Mouse (Mus musculus) hindbrain, embryonic 10.5 days (tissue): ENCODE measurements around the gene Cntrl. TPM values are rescaled to one million over a fixed set of nuclear protein-coding genes. Genes with fewer than 3 reads are reported as not detected.

Source experiments
- DNase-seq: peaks from one replicate; pipeline ENCODE4 v3.0.0-alpha.2; 2017; ENCODE audit warnings: low spot score
- H3K27ac ChIP-seq: fragments of 300-500 bp; sonication (generic); 2 replicates; pipeline ENCODE4 v1.5.1; 2016; ENCODE audit warnings: mild to moderate bottlenecking, moderate library complexity
- H3K27me3 ChIP-seq: fragments of 300-500 bp; sonication (generic); 2 replicates; pipeline ENCODE4 v1.6.1; 2016; ENCODE audit warnings: mild to moderate bottlenecking; ENCODE audit not compliant: poor library complexity, insufficient read depth, severe bottlenecking
- H3K36me3 ChIP-seq: fragments of 300-500 bp; sonication (generic); 2 replicates; pipeline ENCODE4 v1.6.1; 2016; ENCODE audit warnings: mild to moderate bottlenecking, moderate library complexity
- H3K4me1 ChIP-seq: fragments of 300-500 bp; sonication (generic); replicated peaks from 2 replicates; pipeline ENCODE4 v1.6.1; 2016; ENCODE audit warnings: mild to moderate bottlenecking
- H3K4me3 ChIP-seq: fragments of 300-500 bp; sonication (generic); 2 replicates; pipeline ENCODE4 v1.5.1; 2016; ENCODE audit warnings: mild to moderate bottlenecking, moderate library complexity
- H3K9me3 ChIP-seq: fragments of 300-500 bp; sonication (generic); 2 replicates; pipeline ENCODE4 v1.6.1; 2016; ENCODE audit warnings: mild to moderate bottlenecking, moderate library complexity
- WGBS: fragments of 180-500 bp; shearing (Covaris S2); methylation state at CpG from one replicate; pipeline ENCODE4 v1.1.7; 2016; 5-methylcytosine and 5-hydroxymethylcytosine counted together
- polyA plus RNA-seq: library from polyadenylated mRNA; unstranded; fragments of >200 nt; fragmentation: Nextera tagmentation; extraction: Ambion mirVana; gene quantifications from 2 replicates; pipeline ENCODE4 v1.2.1, GENCODE M21; 2016

Gene Cntrl
- polyA plus RNA-seq, 1 experiment from 2014 or later = 21.1 TPM

DNA sequence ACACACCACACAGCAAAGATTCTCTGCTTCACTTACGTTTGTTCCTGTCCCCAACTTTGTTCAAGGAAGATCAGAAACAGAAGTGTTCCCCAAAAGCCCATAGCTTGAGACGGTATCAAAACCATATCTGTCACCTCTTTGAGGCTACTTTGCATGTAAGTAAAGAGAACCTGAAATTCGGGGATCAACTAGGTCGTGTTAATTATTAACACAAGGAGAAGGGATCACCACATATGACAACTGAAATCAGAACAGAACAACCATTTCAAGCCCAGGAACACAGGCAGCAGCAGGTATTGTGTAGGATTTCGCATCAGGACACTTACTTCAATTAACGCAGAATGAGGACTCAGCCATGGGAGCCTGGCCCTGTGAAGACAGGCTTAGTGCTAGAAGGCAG lies 8.8 kb upstream of the Cntrl start:
- no peak for DNase-seq
- Histone ChIP-seq H3K4me3 (no peak overlapping the region), H3K36me3 (no peaks in the 10 kb centered on the region), H3K9me3 (no peaks in the 10 kb centered on the region), H3K27me3 (no peaks in the 10 kb centered on the region), H3K27ac (no peak overlapping the region), H3K4me1 (no peaks in the 10 kb centered on the region)
- 88% methylated on average over 6 of the region's 6 CpGs for WGBS

DNA sequence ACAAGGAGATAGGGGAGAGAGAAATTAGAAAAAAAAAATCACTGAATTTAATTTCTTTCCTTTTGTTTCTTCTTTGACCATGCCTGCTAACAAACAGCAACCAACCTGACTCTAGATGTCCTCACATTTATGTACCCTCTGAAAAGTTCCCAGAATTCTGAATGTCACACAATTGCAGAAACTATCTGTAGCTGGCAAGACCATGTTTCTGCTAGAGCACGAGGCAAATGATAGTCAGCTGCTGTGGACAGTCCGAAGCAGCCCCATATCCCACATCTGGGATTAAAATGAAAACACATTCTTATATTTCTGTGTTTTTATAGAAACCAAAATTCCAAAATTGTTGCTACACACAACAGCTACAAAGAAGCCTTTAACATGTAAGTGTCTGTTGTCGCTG lies 7.8 kb upstream of the Cntrl start, which contains the start of gene AI182371:
TSS of gene AI182371 (minus strand) at position 101 of the 400 bp plus-strand sequence.
- no peak for DNase-seq
- Histone ChIP-seq H3K4me3 (no peak within 1 kb of the TSS), H3K9me3 (no peaks in the 10 kb centered on the region), H3K4me1 (no peaks in the 10 kb centered on the region), H3K27me3 (no peaks in the 10 kb centered on the region), H3K36me3 (no peaks in the 10 kb centered on the region), H3K27ac (no peak within 1 kb of the TSS)
- WGBS = 90% methylated on average over 3 of the region's 3 CpGs

DNA sequence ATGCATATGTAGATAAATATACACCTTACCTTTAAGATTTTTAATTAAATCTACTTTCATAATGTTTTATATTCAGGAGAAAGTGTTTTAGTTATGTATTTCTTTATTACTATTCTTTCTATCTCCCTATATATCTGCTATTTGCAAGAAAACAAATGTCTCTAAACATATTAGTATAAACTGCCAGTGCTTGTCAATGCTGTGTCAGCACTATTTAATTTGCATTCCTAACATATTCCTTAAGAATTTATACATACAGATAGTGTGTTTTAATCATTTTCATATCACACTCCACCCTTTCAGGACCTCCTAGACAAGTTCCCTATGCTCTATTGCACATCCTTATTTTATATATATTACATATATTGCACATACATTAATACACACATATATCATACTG lies 6.5 kb upstream of the Cntrl start:
- H3K4me3 ChIP-seq = no peak overlapping the region
- H3K9me3 ChIP-seq = no peaks in the 10 kb centered on the region

DNA sequence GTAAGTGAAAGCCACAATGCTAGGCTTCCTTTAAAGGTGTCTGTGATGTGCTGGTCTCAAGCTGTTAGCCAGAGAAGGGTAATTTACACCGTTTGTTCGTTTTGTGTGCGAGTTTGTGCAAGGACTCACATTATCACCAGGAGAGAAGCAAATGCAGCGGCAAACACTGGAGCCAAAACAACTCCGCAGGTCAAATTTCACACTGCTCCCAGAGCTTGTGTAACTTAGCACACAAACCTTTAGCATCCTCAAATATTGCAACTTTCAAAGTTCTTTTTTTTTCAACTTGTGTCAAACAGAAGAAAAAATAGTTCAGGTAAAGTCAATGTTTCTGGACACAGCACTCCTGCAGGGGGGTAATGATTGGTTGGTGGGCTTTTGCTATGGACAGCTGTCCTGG lies 5.7 kb upstream of the Cntrl start:
- WGBS = 85% methylated on average over 5 of the region's 5 CpGs
- H3K27me3 ChIP-seq = no peaks in the 10 kb centered on the region
- H3K4me1 ChIP-seq = no peaks in the 10 kb centered on the region
- DNase-seq = no peak
- H3K4me3 ChIP-seq = no peak overlapping the region
- no peaks in the 10 kb centered on the region for H3K36me3 ChIP-seq
- no peaks in the 10 kb centered on the region for H3K9me3 ChIP-seq
- H3K27ac ChIP-seq = no peak overlapping the region

More for the DNA sequence above, 6.5 kb upstream of the Cntrl start:
- H3K36me3 ChIP-seq = no peaks in the 10 kb centered on the region
- no peaks in the 10 kb centered on the region for H3K27me3 ChIP-seq
- H3K4me1 ChIP-seq = no peaks in the 10 kb centered on the region
- H3K27ac ChIP-seq = no peak overlapping the region
- no peak for DNase-seq

DNA sequence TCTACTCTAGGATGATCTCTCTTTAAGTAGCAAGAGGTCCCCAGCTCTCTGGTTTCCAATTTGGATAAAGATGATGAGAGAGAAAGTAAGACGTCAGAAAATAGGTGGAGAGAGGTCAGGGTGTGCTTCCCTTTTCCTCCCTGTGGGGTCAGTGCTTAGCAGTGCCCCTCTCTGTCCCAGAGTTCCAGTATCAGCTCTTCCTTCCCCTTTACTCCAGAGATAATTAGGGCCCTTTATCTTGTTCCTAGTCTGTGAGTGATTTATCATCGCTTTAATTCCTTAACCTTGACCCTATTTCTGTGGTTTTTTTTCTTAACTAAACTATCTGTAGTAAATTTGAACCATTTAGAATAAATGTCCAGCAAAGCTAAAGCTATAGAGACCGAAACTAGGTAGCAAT lies 4.4 kb upstream of the Cntrl start:
- 65% methylated on average over 3 of the region's 3 CpGs for WGBS
- DNase-seq = no peak
- Histone ChIP-seq H3K27me3 (no peaks in the 10 kb centered on the region), H3K4me3 (no peak overlapping the region), H3K9me3 (no peaks in the 10 kb centered on the region), H3K4me1 (peaks cover 6% of the 10 kb centered on the region; the same call in 1 of the 2 replicates), H3K36me3 (no peaks in the 10 kb centered on the region), H3K27ac (no peak overlapping the region)

DNA sequence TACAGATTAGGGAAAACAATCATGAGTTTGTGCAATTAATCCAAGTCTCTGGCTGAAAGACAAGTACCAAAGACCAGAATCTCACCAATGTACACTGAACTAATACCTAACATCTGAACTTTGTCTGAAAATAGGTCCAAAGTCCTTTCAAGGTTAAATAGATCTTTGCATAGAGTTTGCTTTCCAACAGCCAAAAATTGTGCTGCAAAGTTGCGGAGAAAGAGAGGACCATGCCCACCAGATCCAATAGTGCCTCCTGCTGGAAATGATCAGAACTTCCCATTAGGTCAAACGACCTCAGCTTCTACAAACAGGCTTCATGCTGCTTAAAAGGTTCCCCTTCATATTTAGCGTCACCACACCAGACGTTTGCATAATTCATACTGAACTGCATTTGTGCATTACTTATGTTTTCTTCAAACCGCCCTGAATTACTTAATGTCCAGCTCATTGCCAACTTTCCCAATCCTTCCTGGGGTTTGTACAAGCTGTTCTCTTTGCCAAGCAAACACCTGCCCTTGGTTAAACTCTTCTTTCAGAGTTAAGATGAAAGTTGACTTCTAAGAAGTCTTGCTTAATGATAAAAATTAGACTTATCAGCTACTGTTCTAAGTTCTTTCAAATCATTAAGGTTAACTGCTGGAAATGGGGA lies 1.2 kb upstream of the Cntrl start:
- WGBS = 55% methylated on average over 5 of the region's 5 CpGs

DNA sequence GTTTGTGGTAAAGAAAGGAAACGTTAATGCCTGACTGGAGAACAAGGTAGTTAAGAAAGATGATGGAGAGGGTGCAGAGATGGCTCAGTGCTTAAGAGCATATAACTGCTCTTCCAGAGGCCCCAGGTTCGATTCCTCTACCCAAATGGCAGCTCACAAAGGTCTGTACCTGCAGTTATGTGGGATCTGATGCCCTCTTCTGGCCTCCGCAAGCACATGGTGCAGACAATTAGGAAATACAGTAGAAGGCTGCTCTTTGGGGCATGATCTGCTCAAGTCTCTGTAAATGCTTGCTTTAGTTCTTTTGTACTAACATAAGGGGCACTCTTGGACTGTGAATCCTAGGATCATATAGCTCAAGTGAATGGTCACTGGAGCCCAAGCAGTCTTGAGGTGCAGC lies 580 bp upstream of the Cntrl start:
- DNase-seq = peak; percentile 50
- Histone ChIP-seq H3K9me3 (no peaks in the 10 kb centered on the region), H3K36me3 (peaks cover 4% of the 10 kb centered on the region), H3K27ac (peak overlapping the region; percentile 95), H3K27me3 (no peaks in the 10 kb centered on the region), H3K4me3 (peak overlapping the region; percentile 92), H3K4me1 (peaks cover 13% of the 10 kb centered on the region)
- 31% methylated on average over 3 of the region's 3 CpGs for WGBS

More for the DNA sequence above, 1.2 kb upstream of the Cntrl start:
- H3K9me3 ChIP-seq = no peaks in the 10 kb centered on the region
- no peaks in the 10 kb centered on the region for H3K27me3 ChIP-seq
- DNase-seq = peak; percentile 7
- H3K4me3 ChIP-seq = no peak overlapping the region
- H3K27ac ChIP-seq = no peak overlapping the region
- peaks cover 13% of the 10 kb centered on the region for H3K4me1 ChIP-seq
- H3K36me3 ChIP-seq = no peaks in the 10 kb centered on the region

DNA sequence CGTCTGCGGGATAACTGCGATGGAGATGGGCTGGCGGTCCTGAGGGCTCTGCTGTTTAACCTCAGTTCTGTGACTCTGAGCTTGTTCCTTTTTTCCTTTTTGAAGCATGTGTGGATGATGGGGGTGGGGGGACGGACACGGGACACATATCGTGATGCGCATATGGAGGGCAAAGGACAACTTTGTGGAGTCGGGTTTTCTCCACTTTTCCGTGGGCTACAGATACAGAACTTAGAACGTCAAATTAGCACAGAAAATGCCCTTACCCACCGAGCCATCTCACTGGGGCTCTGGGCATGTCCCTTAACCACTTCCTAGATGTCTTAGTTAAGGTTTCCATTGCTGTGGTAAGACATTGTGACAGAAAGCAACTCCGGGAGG lies 622 bp downstream of the Cntrl start:
- peaks cover 13% of the 10 kb centered on the region for H3K4me1 ChIP-seq
- no peaks in the 10 kb centered on the region for H3K27me3 ChIP-seq
- no peaks in the 10 kb centered on the region for H3K9me3 ChIP-seq
- H3K4me3 ChIP-seq = peak overlapping the region; percentile 92
- H3K36me3 ChIP-seq = peaks cover 9% of the 10 kb centered on the region
- H3K27ac ChIP-seq = peak overlapping the region; percentile 95
- WGBS = 1% methylated on average over 13 of the region's 13 CpGs
- DNase-seq = no peak

DNA sequence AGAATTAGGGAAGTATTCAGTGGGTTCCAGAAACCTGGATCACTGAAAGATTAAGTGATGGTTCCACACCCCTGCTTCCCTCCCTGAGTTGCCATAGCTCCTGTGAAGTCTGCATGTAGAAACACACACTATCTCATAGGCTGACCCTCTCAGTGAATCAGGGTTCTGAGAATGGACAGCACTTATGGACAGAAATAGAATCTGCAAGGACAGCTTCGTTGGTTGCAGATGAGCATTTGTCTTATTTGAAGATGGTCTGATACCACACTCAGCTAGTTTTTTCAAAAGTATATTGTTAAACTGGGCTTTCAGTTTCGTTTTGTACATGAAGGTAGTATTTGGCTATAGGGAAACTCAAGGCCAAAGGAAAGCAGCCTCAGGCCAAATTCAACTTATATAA lies 1.2 kb downstream of the Cntrl start:
- DNase-seq = no peak
- peaks cover 13% of the 10 kb centered on the region for H3K4me1 ChIP-seq
- H3K36me3 ChIP-seq = peaks cover 15% of the 10 kb centered on the region
- H3K27ac ChIP-seq = no peak overlapping the region
- 87% methylated on average over 2 of the region's 2 CpGs for WGBS
- no peaks in the 10 kb centered on the region for H3K9me3 ChIP-seq
- no peaks in the 10 kb centered on the region for H3K27me3 ChIP-seq
- H3K4me3 ChIP-seq = 0 out of 2 replicates have a peak overlapping the region, but pooled peaks have one; percentile 92

DNA sequence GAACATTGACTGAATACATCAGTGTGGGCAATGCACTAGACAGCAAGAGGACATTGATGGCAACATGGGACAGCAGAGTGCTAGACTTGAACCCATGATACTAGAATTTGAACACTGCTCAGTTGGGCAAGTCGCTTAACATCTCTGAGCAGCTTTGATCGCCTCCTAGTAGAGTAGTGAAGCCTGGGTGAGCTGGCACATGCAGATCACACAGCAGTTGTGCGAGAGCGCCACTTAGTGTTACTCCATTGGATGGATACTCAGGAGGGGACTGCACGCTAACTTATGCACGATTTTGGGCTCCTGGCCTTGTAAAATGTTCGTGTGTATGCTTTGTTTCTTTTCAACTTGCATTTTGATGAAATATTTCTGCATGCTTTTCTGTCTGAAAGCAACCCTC lies 15.4 kb downstream of the Cntrl start:
- no peaks in the 10 kb centered on the region for H3K4me1 ChIP-seq
- no peaks in the 10 kb centered on the region for H3K27me3 ChIP-seq
- no peaks in the 10 kb centered on the region for H3K9me3 ChIP-seq
- H3K27ac ChIP-seq = no peak overlapping the region
- no peak overlapping the region for H3K4me3 ChIP-seq
- 77% methylated on average over 7 of the region's 7 CpGs for WGBS
- H3K36me3 ChIP-seq = peaks cover 47% of the 10 kb centered on the region
- DNase-seq = no peak

DNA sequence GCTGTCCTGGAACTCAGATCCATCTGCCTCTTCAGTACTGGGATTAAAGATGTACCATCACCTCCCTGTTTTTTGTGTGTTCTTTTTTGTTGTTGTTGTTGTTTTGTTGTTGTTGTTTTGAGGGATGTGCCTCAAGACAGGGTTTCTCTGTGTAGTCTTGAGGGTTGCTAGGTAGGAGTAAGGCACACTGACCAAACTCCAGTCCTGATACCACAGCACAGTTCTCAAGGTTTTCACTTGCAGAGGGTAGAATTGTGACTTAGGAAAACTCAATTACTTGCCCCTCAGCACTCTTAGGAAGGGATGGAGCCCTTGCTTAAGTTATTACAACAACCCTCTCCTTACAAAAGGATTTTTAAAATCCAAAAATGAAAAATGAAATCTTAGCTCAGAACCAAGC lies 22.2 kb downstream of the Cntrl start:
- peaks cover 41% of the 10 kb centered on the region for H3K36me3 ChIP-seq
- H3K4me3 ChIP-seq = peak overlapping the region; percentile 62
- DNase-seq = no peak
- H3K27ac ChIP-seq = peak overlapping the region; percentile 88
- no peaks in the 10 kb centered on the region for H3K9me3 ChIP-seq
- H3K27me3 ChIP-seq = no peaks in the 10 kb centered on the region
- H3K4me1 ChIP-seq = peaks cover 19% of the 10 kb centered on the region

DNA sequence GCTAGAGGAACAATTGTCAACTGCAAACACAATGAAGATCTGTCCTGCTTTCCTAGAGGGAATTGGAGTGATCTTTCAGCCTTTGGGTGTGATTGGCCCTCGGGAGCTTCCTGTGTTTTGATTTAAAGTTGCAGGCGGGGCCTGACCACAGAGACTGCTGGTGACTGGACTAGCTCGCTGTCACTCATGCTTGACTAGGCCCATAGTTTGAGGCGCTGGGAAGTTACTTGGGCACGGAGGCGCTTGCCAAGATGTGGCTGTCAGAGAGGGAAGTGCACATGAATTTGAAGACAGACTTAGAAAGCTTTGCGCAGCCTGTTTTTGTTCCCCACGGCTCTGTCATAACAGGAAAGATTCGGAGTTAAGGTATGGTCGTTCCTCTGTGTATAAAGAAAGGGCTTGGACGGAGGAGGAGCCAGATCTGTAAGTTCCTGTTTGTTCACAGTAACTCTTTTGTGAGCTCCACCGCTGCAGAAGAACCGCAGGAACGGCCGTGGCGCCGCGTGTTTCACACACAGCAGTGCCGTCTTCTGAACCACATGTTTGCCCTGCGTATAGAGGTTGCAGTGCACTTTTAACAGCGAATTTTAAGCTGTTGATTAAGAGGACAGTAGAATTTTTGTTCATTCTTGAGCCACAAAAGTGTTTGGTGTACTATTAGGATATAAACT lies 22.8 kb downstream of the Cntrl start:
- Histone ChIP-seq H3K4me3 (peak overlapping the region; percentile 62), H3K27ac (peak overlapping the region; percentile 88), H3K27me3 (no peaks in the 10 kb centered on the region), H3K4me1 (peaks cover 19% of the 10 kb centered on the region), H3K9me3 (no peaks in the 10 kb centered on the region), H3K36me3 (peaks cover 48% of the 10 kb centered on the region)
- under 1% methylated on average over 21 of the region's 21 CpGs for WGBS
- DNase-seq = peak; percentile 94

DNA sequence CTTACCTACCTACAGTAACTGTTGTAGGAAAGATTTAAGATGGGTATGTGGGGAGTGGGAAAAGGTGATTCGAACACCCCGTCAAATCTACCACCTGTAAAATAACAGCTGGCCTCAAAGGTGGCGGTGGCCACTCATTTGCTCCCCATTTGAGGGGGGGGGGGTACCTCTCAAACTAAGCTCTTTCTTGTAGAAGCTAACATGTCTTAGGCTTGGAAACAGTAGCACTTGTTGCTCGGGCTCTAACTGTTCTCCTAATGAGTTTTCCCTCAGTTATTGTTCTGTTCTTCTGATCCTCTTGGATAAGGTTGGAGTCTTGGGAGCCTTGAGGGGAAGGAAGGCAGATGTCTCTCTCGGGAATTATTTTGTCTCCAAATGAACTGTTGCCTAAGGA lies 23.4 kb downstream of the Cntrl start:
- Histone ChIP-seq H3K9me3 (no peaks in the 10 kb centered on the region), H3K27me3 (no peaks in the 10 kb centered on the region), H3K4me3 (peak overlapping the region; percentile 62), H3K4me1 (peaks cover 19% of the 10 kb centered on the region), H3K36me3 (peaks cover 50% of the 10 kb centered on the region), H3K27ac (peak overlapping the region; percentile 88)
- DNase-seq = no peak
- 20% methylated on average over 5 of the region's 5 CpGs for WGBS
